Mouse (Mus musculus) left cerebral cortex, postnatal 10 days (tissue): ENCODE measurements around the gene Tmcc2. TPM values are rescaled to one million over a fixed set of nuclear protein-coding genes. Genes with fewer than 3 reads are reported as not detected.

ENCODE experiments used
- DNase-seq, 2 experiments: peaks; one replicate each; pipeline ENCODE4 v3.0.0; 2021 to 2022; ENCODE audit warnings: low spot score in 2 of 2, mixed read lengths in 1 of 2; ENCODE audit errors: extremely low spot score in 1 of 2
- intact Hi-C: fragments of 180-260 bp; cut with DNase I; formaldehyde crosslinking; loops from one replicate; pipeline ENCODE4 v1.15.1; 2025
- total RNA-seq, 2 experiments: library from RNA; stranded (reverse); gene quantifications; 2 replicates each; pipeline ENCODE4 v1.2.3; 2021

Tmcc2 gene
- 100 to 1,000 TPM; 141 to 143 TPM for total RNA-seq

DNA sequence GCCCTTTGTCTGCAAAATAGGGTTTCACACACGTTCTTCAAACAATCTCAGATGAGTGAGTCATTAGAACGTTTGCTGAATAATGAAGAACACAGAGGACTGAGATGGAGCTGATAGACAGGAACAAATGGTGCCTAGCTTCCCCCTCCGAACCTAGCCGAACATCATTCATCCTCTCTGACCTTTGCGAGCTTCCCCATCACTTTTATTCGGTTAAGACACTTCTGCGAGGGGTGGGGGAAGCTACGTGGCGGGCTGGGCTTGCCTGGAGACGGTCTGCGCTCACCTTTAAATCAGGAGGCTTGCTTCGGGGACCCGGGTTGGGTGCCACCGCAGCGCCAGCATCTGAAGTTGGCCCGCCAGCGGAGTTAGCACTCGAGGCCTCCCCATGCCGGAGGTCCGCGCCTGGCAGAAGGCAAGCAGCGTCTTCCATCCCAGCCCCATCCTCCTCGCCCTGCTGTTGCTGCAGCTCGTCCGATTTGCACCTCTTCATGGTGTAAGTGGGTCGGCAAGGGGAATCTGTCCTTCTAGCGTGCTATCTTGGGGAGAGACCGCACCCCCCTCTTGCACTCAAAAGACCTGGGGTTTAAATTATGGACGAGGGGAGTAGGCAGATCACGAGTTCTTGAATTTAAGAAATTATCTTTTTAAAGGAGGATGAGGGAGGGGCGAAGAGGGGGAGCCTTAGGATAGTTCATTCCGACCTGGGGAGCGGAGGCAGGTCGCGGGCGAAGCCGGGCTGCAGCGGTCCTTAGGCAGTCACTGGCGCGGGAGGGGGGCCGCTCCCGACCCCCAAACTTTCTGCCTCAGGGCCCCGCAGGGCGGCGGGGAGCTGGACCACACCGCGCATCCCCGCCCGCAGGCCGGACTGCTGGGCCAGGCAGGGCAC is at the start of gene Tmcc2:
TSS of gene Tmcc2 (minus strand) at position 591 of the 889 bp plus-strand sequence.
- DNase-seq: peak in 1 of 2 experiments; percentile 62
- intact Hi-C loops: loop anchor here (5.0 kb wide), 1 partner anchor 41 kb away; no protein-coding TSS in a partner anchor

DNA sequence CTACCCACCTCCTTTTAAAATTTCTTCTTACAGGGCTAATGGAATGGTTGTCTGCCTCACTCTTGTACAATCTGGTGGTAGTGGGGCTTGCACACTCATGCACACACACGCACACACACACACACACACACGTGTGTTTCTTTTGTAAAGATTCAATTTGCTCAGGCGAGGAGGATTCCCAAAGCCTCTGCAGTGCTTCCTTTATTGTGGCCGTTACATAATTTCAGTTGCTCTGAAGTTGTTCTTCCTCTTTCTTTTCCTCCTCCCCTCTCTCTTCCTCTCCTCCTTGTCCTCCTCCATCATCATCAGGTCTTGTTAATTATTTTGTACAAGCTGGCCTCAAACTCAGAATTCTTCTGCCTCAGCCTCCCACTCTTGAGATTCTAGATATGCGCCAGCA is 46.3 kb upstream of the Tmcc2 start:
- intact Hi-C loops: no loop called here
- no peak for DNase-seq

DNA sequence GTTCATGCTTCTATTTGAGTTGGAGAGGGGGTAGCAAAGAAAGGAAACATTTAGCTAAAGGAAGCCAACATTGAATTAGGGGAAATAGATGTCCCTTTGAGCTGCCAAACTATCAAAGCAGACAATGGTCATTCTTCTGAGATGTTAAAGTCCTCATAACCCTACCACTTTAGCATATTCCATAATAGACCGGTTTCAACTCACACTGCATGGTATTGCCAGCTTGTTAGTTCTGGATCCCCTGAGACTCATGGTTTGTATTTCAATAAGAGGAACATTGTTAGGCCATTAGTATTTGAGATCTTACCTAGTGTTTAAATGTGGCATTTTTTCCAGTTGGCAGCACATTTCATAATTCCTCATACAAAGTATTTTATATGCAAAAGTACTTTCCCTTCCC is 45.9 kb upstream of the Tmcc2 start:
- no peak for DNase-seq
- intact Hi-C loops: no loop called here

DNA sequence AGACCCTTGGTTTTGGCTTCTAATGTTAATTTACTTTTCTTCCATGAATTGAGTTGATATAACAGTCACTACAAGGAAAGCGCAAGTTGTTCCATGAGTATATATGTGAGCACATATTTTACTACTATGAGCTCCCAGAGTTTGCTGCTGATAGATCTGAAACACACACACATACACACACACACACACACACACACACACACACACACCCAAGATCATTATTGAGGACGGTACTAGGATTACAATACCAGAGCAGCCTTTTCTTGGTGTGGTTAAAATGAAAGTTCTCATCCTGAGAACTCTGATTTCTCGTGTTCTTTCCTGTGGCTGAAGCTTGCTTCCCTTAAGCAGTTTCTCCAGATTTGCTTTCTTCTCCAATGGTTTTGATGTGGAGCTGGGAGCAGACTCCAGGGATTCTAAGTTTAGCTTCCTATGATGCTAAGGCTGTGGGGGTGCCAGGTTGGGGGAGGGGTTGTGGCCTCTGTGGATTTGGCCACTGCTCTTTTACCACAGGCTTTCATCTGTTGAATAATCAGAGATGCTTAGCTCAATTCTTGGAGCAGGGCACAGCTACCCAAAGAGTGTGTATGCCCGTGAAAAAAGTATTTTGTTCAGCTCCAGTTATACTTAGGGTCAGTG is 45.4 kb upstream of the Tmcc2 start:
- intact Hi-C loops: no loop called here

DNA sequence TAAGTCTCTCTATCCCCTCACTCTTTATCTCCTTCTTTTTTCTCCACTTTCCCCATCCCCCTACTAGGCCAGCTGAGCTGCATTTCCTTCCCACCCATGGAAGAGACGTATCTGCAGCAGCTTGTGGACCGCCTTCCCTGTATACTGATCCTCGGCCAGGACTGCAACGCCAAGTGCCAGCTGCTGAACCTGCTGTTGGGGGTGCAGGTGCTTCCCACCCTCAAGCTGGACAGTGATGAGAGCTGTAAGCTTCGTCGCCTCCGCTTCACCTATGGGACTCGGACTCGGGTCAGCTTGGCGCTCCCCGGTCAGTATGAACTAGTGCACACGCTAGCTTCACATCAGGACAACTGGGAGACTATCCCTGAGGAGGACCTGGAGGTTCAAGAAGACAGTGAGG is 43.0 kb upstream of the Tmcc2 start:
- intact Hi-C loops: loop anchor here (5.0 kb wide), 1 partner anchor 42 kb away; the partner anchor contains the start of gene Tmcc2
- no peak for DNase-seq

More for the DNA sequence above, 45.4 kb upstream of the Tmcc2 start:
- DNase-seq: no peak

DNA sequence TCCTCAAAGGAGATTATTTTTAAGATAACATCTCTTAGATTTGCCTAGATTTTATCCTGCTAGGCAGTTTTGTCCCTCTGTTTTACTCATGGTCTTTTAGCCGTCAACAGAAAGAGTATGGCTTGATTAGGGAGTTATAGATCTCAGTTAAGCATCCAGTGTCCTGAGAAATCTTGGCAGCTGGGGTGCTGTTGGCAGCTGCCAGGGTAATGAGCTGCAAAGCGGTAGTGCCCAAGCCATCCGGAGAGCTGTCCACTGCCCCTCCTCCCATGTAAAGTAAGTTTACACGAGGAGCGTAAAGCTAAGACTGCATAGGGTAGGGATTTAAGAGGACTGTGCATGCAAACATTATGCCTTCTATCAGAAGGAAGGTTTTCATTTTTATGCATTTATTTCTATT is 42.3 kb upstream of the Tmcc2 start:
- no peak for DNase-seq
- intact Hi-C loops: loop anchor here (5.0 kb wide), 1 partner anchor 41 kb away; the partner anchor contains the start of gene Tmcc2

DNA sequence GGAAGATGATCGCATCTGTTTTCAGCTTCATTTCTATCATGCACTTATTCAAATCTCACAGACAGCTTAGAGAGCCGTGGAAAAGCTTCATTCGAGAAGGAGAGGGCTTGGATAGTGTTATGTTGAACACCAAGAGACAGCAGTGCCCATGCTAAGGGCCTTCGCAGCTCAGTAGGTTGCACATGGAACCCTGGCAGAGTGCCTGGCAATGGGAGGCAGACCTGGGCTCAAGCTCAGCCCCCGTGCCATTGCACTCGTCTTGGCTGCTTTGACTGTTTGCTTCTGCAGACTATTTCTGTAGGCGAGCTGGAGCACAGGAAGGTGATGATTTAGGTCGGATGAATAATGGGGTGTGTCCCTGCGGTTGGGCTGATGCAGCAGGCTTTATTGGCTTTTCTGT is 40.6 kb upstream of the Tmcc2 start:
- intact Hi-C loops: loop anchor here (5.0 kb wide), 1 partner anchor 39 kb away; the partner anchor contains the start of gene Tmcc2
- peak; percentile 22 to 41 for DNase-seq

DNA sequence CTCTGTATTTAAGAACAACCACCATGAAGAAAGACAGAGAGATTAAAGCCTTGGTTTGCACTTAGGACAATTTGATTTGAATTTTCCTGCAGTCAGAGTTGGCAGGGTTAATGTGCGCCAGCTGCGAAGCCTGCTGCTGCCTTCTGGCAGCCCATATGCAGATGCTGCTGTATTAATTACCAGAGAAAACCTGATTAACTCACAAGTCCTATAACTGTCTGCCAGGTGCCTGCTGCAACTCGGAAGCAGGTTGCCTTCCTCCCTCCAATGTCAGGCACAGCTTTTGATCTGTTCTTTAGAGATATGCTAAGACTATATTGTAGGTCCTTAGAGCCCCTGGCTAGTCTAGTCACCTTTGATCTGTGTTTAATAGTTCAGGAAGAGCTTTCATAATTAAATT is 39.7 kb upstream of the Tmcc2 start:
- DNase-seq: no peak

DNA sequence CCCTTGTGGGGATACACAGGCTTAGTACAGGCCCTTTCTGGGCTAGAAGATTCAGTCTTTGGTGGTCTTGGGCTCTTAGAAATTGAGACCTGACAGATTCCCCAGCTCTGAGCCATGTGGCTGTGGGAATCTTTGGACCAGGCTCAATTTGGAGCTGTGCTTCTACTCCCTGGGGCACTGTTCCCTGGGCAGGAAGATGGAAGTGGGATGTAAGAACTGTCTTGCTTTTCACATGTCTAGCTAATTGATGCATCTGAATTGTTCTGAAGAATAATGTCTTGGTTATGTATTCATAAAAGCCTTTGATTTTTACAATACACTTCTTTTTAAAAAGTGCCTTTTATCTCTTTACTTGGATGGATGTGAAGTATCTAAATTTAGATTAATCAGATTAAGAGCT is 34.5 kb upstream of the Tmcc2 start:
- DNase-seq: no peak
- intact Hi-C loops: loop anchor here (5.0 kb wide), 1 partner anchor 58 kb away; no protein-coding TSS in a partner anchor

More for the DNA sequence above, 39.7 kb upstream of the Tmcc2 start:
- intact Hi-C loops: loop anchor here (5.0 kb wide), 1 partner anchor 39 kb away; the partner anchor contains the start of gene Tmcc2

DNA sequence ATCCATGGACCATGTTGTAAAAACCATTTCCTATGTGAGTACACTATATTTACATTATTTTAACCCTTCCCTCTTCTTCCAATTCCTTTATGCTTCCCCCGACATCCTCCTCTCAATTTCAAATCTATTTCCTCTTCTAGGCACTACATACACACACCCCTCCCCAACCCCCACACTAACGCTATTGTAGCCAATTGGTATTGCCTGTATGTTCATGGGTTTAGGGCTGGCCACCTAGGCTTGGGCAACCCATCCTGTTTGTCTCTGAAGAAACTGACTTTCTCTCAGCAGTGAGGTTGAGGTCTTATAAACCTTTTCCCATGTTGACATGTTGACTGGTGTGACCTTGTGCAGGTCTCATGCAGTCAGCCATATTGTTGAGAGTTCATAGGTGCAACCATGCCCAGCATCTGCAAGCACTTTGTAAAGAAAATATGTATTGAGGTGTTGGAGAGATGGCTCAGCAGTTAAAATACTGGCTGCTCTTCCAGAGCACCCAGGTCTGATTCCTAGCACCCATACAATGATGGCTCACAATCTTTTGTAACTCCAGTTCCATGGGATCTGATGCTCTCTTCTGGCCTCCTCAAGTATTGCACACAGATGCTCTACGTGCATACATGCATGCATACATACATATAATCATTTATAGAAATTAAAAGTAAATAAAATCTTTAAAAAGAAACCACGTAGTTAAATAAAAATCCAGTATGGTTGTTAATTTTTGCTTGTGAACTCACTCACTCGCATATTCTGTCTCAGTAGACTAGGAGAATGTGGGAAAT is 32.0 kb upstream of the Tmcc2 start:
- intact Hi-C loops: no loop called here
- no peak for DNase-seq

DNA sequence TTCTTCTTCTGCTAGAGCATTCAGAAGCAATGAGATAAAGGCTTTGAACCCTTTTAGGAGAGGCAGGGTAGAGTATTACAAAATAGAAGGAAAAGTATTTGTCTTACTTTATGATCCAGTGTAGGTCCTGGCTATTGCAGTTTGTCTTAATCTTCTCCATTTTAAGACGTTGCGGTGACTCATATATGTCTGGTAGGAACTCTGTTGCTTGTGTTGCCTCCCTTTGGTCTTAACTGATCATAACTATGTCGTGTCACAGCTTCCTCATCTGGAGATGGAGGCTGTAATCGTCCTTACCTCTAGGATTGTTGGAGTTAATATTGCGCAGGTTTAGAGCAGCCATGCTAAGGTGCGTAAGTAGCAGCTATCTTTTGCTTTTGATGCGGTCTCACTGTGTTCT is 29.6 kb upstream of the Tmcc2 start:
- no peak for DNase-seq
- intact Hi-C loops: no loop called here

DNA sequence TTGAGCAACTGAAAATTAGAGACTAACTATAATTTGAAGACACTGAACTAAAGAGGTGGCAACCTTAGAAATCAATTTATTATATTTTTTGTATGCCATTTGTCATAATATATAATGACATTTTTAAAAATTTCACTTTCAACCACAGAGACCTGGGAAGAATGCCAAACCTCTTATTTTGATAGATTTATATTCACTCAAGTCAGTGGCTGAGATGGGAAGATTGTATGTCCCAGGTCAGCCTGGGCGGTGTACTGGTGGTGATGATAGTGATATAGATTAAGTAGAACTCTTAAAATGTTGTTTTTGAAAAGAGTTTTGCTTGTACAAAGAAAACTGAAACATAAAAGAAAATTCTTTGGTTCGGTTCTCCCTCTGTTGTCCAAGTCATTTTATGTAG is 29.1 kb upstream of the Tmcc2 start:
- DNase-seq: no peak
- intact Hi-C loops: no loop called here

DNA sequence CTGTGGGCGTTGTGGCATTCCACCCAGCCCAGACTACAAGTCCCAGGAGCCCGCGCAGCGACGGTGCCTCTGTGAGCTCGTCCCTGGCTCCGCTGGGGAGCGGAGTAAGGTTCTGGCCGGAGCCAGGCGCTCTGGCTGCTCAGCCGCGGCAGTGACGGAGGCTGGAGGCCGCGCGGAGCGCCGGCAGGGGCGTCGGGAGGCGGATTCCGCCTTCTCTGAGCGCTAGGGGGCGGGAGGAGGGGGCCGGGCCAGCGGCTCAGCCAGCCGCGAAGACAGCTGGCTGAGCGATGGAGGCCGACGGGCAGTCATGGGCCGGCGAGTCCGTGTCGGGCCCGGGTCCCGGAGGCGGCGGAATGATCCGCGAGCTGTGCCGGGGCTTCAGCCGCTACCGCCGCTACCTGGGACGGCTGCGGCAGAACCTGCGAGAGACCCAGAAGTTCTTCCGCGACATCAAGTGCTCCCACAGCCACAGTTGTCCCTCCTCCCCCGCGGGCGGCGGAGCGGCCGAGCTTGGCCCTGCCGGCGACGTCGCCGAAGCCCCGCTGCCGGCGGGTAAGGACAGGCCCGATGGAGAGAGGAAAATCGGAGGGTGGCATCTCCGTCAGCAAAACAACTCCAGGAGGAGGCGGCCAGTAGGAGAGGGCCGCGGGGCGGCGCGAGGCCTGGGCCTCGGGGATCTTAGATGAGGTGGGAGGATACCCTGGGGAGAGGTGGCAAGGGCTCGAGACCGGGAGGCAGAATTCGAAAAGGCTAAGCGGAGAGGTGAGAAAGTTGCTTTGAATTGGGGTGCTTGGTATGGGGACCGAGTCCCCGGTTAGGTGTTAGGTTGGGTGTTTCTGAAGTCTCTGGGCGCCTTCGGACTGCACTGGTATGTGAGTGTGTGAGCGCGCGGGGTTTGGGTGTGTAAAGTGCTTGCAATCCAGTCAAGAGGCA is 26.5 kb upstream of the Tmcc2 start, which contains the start of gene Dstyk:
TSS of gene Dstyk (plus strand) at position 237 of the 933 bp plus-strand sequence.
- intact Hi-C loops: no loop called here
- peak; percentile 88 to 96 for DNase-seq

DNA sequence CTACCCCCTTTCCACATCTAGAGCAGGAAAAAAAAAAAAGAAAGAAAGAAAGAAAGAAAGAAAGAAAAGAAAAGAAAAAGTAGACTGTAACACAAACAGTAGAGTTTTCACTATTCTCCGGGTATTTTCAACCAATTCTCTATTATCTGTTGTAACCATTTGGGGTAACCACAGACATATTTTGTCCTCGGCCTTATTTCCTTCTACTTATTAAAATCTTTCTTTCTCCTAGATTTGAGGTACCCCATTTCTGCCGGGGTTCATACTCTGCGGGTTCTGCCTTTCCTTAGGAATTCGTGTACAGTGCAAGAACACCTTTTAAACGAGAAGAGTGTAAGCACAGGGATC is 25.8 kb upstream of the Tmcc2 start:
- intact Hi-C loops: no loop called here
- DNase-seq: no peak

DNA sequence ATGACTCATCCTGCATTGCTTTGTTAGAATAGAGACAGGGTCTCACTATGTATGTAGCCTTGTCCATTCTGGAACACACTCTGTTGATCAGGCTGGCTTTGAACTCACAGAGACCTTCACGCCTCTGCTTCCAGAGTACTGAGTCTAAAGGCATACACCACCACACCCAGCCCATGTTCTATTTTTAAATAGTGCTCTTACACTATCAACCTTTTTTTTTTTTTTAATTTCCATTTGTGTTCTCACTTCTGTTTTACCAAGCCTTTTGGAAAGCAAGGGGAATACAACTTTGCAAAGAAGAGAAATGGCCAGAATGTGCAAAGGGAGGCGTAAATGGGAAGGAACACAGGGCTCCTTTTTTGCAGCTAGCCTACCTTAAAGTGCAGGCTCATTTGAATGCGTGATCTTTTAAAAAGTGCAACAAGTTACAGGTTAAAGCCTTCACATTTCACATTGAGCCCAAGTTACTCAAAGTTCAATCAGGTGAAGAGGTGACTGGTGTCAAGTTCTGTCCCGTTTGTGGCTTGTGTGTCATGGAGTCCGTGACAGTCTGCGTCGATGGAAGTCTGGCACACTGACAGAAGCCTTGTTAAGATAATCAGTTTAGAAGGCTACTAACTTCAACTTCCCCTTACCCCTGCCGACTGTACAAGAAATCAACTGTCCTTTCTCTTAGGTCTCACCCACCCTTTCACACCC is 25.3 kb upstream of the Tmcc2 start:
- no peak for DNase-seq
- intact Hi-C loops: no loop called here

DNA sequence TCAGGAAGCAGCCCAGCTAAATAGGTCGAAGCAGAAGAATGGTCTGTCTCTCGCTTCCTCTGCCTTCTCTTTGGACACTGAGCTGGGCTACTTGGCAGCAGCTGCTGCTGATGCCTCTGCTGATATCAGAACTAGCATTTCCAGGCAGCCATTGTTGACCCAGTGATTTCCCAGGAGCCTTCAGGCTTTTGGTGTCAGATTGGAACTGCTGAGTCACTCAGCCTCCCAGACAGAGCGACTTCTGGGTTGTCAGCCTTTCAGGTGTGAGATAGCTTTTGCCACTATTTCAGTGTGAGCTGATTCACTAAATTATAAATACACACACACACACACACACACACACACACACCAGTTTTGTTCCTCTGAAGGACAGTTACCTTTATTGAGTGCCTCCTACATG is 19.6 kb upstream of the Tmcc2 start:
- DNase-seq: no peak
- intact Hi-C loops: no loop called here

DNA sequence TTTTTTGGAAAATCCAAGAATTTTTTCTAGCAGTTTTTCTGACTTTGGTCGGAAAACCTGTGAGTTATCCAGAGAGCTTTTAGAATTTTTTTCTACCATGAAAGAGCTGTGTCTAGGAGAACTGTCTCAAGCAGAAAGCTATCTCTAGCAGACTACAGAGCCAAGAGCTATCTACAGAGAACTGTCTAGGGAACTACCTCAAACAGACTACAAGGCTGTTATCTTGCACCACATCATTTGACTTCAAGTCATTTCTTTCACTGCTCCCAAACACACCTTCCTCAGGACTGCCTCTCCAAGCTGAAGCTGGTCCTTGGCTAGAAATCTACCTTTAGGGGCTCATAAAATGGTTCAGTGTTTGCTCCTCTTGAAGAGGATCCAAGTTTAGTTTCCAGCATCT is 10.8 kb upstream of the Tmcc2 start:
- no peak for DNase-seq
- intact Hi-C loops: no loop called here

DNA sequence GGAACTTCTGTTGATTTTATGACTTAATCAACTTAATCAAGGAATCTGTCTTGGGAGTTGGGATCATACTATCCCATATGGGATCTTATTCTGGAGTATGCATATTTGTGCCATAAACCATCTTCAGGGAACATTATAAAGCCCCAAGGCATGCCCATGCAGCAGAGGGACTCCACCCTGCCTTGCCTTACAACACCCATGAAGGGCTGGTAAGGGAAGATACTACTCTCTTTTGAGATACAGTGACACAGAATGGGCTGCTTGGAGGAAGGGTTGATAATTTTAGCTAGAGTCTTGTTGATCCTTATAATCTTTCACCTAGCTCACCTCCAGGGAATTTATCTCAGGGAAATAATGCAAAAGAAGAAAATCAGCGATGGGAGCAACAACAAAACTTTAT is 9.5 kb upstream of the Tmcc2 start:
- intact Hi-C loops: no loop called here
- no peak for DNase-seq
